Mouse (Mus musculus) bone marrow, adult 2 months (tissue): ENCODE results near the gene Kirrel3. TPM values are rescaled to one million over a fixed set of nuclear protein-coding genes. Genes with fewer than 3 reads are reported as not detected.

ENCODE experiments used
- H3K27ac ChIP-seq: fragments of 200-500 bp; 2 replicates; pipeline ENCODE4 v1.5.1; 2012; ENCODE audit warnings: low read depth, mild to moderate bottlenecking, control low read depth, inconsistent platforms, low read length; ENCODE audit not compliant: control insufficient read depth, poor library complexity, insufficient read depth
- H3K4me1 ChIP-seq: fragments of 200-500 bp; 2 replicates; pipeline ENCODE4 v1.6.1; 2011; ENCODE audit warnings: low read length; ENCODE audit not compliant: control insufficient read depth, insufficient read depth
- H3K4me3 ChIP-seq: fragments of 200-500 bp; replicated peaks from 2 replicates; pipeline ENCODE3; 2011; ENCODE audit warnings: mild to moderate bottlenecking, low read depth, low read length, control low read depth; ENCODE audit not compliant: control insufficient read depth
- CTCF ChIP-seq: fragments of 200-500 bp; IDR thresholded peaks from 2 replicates; pipeline ENCODE4 v1.5.1; 2011; ENCODE audit warnings: low read length, control low read depth; ENCODE audit not compliant: control insufficient read depth, insufficient read depth
- POLR2A ChIP-seq: fragments of 200-500 bp; IDR thresholded peaks from 2 replicates; pipeline ENCODE4 v1.6.1; 2011; ENCODE audit warnings: low read depth, mild to moderate bottlenecking, control low read depth, low read length, borderline replicate concordance; ENCODE audit not compliant: control insufficient read depth
- WGBS: fragments of 180-500 bp; shearing (Covaris S2); methylation state at CpG from one replicate; pipeline ENCODE4 v1.1.7; 2018; 5-methylcytosine and 5-hydroxymethylcytosine counted together
- polyA plus RNA-seq: library from polyadenylated mRNA; stranded (reverse); fragments of >200 nt; gene quantifications from 2 replicates; pipeline ENCODE4 v1.2.4, GENCODE M21; 2011; ENCODE audit warnings: low replicate concordance; ENCODE audit not compliant: missing spikeins, insufficient read depth, insufficient read length

Kirrel3 gene
- polyA plus RNA-seq, 1 experiment = not detected

GRCm38 (mm10) chr9:34749877-34750276, 264.2 kb downstream of the Kirrel3 start:
- H3K4me3 ChIP-seq = no peak overlapping the region
- TF ChIP-seq POLR2A (no peak), CTCF (no peak)
- no peak overlapping the region for H3K27ac ChIP-seq
- WGBS = 72% methylated on average over 4 of the region's 4 CpGs
- no peaks in the 10 kb centered on the region for H3K4me1 ChIP-seq

DNA sequence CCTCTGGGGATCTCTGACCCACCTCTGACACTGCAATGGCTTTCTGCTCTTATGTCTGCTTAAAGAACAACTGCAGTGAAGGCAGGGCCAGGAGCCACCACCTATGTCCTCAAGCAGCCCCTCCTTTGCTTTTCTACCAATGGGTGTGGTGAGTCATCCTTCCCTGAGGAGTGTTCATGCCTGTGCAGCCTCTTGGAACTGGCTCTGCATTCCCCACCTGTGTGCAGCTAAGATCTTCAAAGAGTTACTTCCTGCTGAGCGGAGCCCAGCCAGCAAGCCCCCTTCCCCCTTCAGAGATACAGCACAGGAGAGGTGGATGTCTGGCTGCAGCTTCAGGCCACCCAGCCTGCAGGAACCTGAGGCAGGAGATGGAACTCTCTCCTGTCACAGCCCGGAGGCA, 265.2 kb downstream of the Kirrel3 start:
- no peak overlapping the region for H3K4me3 ChIP-seq
- no peak overlapping the region for H3K27ac ChIP-seq
- no peaks in the 10 kb centered on the region for H3K4me1 ChIP-seq
- TF ChIP-seq CTCF = no peak
- no peak for TF ChIP-seq POLR2A
- whole genome bisulfite sequencing = 44% methylated on average over 2 of the region's 2 CpGs

- H3K4me3 ChIP-seq = no peak overlapping the region
- no peak overlapping the region for H3K27ac ChIP-seq
- 75% methylated on average over 5 of the region's 5 CpGs for WGBS
- TF ChIP-seq POLR2A (no peak), CTCF (no peak)
- H3K4me1 ChIP-seq = no peaks in the 10 kb centered on the region
Observed at GRCm38 (mm10) chr9:34752076-34752800, 266.5 kb downstream of the Kirrel3 start.

GRCm38 (mm10) chr9:34752801-34753170, 267.1 kb downstream of the Kirrel3 start:
- TF ChIP-seq POLR2A (no peak), CTCF (peak; percentile 69)
- Histone ChIP-seq H3K27ac (no peak overlapping the region), H3K4me1 (no peaks in the 10 kb centered on the region), H3K4me3 (no peak overlapping the region)
- 19% methylated on average over 4 of the region's 4 CpGs for WGBS

GRCm38 (mm10) chr9:34753891-34754290, 268.2 kb downstream of the Kirrel3 start:
- no peak overlapping the region for H3K4me3 ChIP-seq
- H3K27ac ChIP-seq = no peak overlapping the region
- TF ChIP-seq CTCF (no peak), POLR2A (no peak)
- 55% methylated on average over 5 of the region's 5 CpGs for WGBS
- H3K4me1 ChIP-seq = no peaks in the 10 kb centered on the region

DNA sequence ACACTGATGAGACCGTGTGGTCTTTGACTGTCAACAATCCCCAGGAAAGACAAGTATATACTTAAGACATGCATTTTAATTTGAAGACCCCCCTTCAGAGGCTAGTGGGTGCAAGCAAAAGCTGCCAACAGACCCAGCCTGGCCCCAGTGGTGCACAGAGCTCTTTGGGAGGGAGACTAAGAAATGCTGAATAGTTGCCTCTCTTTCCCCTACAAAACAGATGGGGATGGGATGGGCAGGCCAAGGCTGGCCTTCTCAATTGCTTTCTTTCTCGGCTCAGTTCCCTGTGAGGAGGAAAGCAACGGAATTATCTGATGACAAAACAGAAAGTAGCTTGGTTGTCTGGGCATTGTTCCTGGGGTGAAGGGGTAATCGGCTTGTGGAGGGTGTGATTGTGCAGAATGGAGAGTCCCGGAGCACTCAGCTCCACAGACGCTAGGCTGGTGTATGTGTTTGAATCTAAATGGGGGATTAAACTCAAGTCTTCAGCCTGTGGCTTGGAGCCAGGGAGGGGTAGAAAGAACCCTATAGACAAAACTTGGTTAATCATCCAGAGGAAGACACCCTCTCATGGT, 268.9 kb downstream of the Kirrel3 start:
- WGBS = 71% methylated on average over 6 of the region's 6 CpGs
- no peak for TF ChIP-seq POLR2A
- TF ChIP-seq CTCF = no peak
- H3K4me3 ChIP-seq = no peak overlapping the region
- no peaks in the 10 kb centered on the region for H3K4me1 ChIP-seq
- no peak overlapping the region for H3K27ac ChIP-seq

GRCm38 (mm10) chr9:34756055-34756454, 270.4 kb downstream of the Kirrel3 start:
- no peak overlapping the region for H3K27ac ChIP-seq
- H3K4me3 ChIP-seq = no peak overlapping the region
- TF ChIP-seq POLR2A (no peak), CTCF (no peak)
- no peaks in the 10 kb centered on the region for H3K4me1 ChIP-seq
- WGBS = 74% methylated on average over 7 of the region's 7 CpGs

GRCm38 (mm10) chr9:34758925-34759324, 273.2 kb downstream of the Kirrel3 start:
- TF ChIP-seq POLR2A (no peak), CTCF (no peak)
- WGBS = 56% methylated on average over 5 of the region's 5 CpGs

GRCm38 (mm10) chr9:34760521-34760920, 274.8 kb downstream of the Kirrel3 start:
- Histone ChIP-seq H3K27ac (no peak overlapping the region), H3K4me1 (no peaks in the 10 kb centered on the region), H3K4me3 (no peak overlapping the region)
- TF ChIP-seq CTCF (no peak), POLR2A (no peak)
- 63% methylated on average over 3 of the region's 3 CpGs for WGBS

More at GRCm38 (mm10) chr9:34758925-34759324, 273.2 kb downstream of the Kirrel3 start:
- Histone ChIP-seq H3K4me3 (no peak overlapping the region), H3K27ac (no peak overlapping the region), H3K4me1 (no peaks in the 10 kb centered on the region)
